Mouse (Mus musculus) kidney, embryonic 15.5 days (tissue): ENCODE measurements around the gene Aff1. TPM values are rescaled to one million over a fixed set of nuclear protein-coding genes. Genes with fewer than 3 reads are reported as not detected.
A peak's percentile ranks its signal among the peaks of the same experiment; 100 is the strongest.

Experiments used
- ATAC-seq: fragments of 200-750 bp; cut with Nextera tagmentation; replicated peaks from 2 replicates; pipeline ENCODE4 v1.8.0; 2017; ENCODE audit warnings: moderate TSS enrichment; ENCODE audit not compliant: low FRiP score
- H3K27ac ChIP-seq: fragments of 300-500 bp; sonication (generic); 2 replicates; pipeline ENCODE4 v1.5.1; 2015; ENCODE audit warnings: mild to moderate bottlenecking, inconsistent platforms
- H3K27me3 ChIP-seq: fragments of 300-500 bp; sonication (generic); 2 replicates; pipeline ENCODE4 v1.6.1; 2015; ENCODE audit warnings: inconsistent platforms
- H3K36me3 ChIP-seq: fragments of 300-500 bp; sonication (generic); 2 replicates; pipeline ENCODE4 v1.6.1; 2015; ENCODE audit warnings: inconsistent platforms
- H3K4me1 ChIP-seq: fragments of 300-500 bp; sonication (generic); 2 replicates; pipeline ENCODE4 v1.6.1; 2015; ENCODE audit warnings: inconsistent platforms
- H3K4me2 ChIP-seq: fragments of 300-500 bp; sonication (generic); 2 replicates; pipeline ENCODE4 v1.6.1; 2015; ENCODE audit warnings: moderate library complexity, mild to moderate bottlenecking, inconsistent platforms
- H3K4me3 ChIP-seq: fragments of 300-500 bp; sonication (generic); replicated peaks from 2 replicates; pipeline ENCODE4 v1.5.1; 2015; ENCODE audit warnings: mild to moderate bottlenecking, inconsistent platforms
- H3K9ac ChIP-seq: fragments of 300-500 bp; sonication (generic); 2 replicates; pipeline ENCODE4 v1.6.1; 2015; ENCODE audit warnings: mild to moderate bottlenecking, inconsistent platforms
- H3K9me3 ChIP-seq: fragments of 300-500 bp; sonication (generic); replicated peaks from 2 replicates; pipeline ENCODE4 v1.6.1; 2016; ENCODE audit warnings: inconsistent platforms
- WGBS: fragments of 180-500 bp; shearing (Covaris S2); methylation state at CpG from one replicate; pipeline ENCODE4 v1.1.7; 2015; ENCODE audit warnings: mixed read lengths; 5-methylcytosine and 5-hydroxymethylcytosine counted together
- polyA plus RNA-seq: library from polyadenylated mRNA; unstranded; fragments of >200 nt; fragmentation: Nextera tagmentation; extraction: Ambion mirVana; gene quantifications from 2 replicates; pipeline ENCODE4 v1.2.1, GENCODE M21; 2015

The Aff1 gene
- polyA plus RNA-seq, 1 experiment from 2014 or later, result 12.3 TPM

DNA sequence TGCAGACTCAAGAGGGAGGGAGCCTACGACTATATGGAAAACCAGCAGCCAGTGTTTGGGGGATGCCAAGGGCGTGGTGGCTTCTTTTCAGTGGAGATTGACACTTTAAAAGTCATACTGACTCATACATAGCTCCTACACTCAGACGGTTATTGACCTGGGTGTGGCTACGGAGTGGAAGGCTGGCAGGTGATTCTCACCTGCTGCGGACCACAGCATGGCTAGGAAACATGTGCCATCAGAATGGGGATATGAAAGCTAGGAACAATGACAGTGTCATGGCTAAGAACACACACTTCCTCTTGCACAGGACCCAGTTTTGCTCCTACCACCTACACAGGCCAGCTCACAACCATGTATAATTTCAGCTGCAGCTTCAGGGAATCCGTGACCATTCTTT is 52.4 kb downstream of the Aff1 start:
- 73% methylated on average over 6 of the region's 6 CpGs for WGBS
- Histone ChIP-seq H3K27me3 (no peaks in the 10 kb centered on the region), H3K4me2 (no peak overlapping the region), H3K27ac (no peak overlapping the region), H3K36me3 (no peaks in the 10 kb centered on the region), H3K9ac (no peak overlapping the region), H3K9me3 (no peaks in the 10 kb centered on the region), H3K4me1 (no peaks in the 10 kb centered on the region), H3K4me3 (no peak overlapping the region)
- ATAC-seq, result no peak

DNA sequence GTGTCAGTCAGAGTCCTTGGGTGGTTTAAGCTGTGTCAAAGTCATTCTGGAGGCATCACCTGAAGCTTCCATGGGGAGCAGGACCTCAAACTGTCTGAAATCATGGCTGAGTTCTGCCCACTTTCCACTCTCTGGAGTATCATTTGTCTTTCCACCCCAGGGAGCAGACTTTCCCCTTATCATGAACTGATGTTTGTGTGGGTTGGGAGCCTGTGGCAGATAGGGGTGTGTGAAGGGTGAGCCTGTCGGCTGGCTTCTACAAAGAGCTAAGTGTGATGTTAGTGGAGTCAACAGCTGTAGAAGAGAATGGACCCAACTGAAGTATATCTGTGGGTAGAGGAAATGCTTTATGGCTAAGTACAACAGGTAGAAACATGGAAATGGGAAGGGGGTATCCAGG is 53.5 kb downstream of the Aff1 start:
- H3K9ac ChIP-seq, result no peak overlapping the region
- no peaks in the 10 kb centered on the region for H3K36me3 ChIP-seq
- ATAC-seq, result no peak
- no peak overlapping the region for H3K4me2 ChIP-seq
- WGBS, result 92% methylated on average over 1 of the region's 1 CpGs
- H3K27ac ChIP-seq, result no peak overlapping the region
- no peaks in the 10 kb centered on the region for H3K27me3 ChIP-seq
- no peaks in the 10 kb centered on the region for H3K9me3 ChIP-seq
- H3K4me3 ChIP-seq, result no peak overlapping the region
- H3K4me1 ChIP-seq, result no peaks in the 10 kb centered on the region

DNA sequence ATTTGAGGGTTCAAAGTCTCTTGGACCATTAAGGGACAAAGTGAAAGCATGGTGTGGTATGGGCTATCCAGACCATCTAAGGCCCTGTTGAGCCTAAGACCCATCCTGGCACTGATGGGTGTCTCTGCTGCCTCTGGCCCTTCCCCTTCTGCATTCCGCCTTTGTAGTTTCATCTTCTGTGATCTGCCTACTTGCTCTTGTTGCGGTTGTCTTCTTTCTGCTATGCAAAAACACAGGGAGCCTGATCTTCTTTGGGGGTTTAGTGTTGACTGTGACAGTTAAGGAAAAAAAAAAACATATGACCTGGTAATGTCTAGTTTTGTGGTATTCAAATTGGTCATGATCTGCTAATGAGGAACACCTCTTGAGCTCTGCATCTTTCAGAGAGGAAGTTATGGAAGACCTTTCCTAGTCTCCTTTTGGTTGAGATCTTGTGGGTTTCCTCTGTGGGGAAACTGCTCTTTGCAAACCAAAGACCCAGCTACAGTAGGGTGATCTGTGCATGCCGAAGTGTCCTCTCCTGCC is 54.4 kb downstream of the Aff1 start:
- Histone ChIP-seq H3K4me3 (no peak overlapping the region), H3K4me2 (no peak overlapping the region), H3K9ac (no peak overlapping the region), H3K4me1 (no peaks in the 10 kb centered on the region), H3K27ac (no peak overlapping the region), H3K9me3 (no peaks in the 10 kb centered on the region), H3K36me3 (no peaks in the 10 kb centered on the region), H3K27me3 (no peaks in the 10 kb centered on the region)
- WGBS, result 93% methylated on average over 3 of the region's 3 CpGs
- ATAC-seq, result no peak

DNA sequence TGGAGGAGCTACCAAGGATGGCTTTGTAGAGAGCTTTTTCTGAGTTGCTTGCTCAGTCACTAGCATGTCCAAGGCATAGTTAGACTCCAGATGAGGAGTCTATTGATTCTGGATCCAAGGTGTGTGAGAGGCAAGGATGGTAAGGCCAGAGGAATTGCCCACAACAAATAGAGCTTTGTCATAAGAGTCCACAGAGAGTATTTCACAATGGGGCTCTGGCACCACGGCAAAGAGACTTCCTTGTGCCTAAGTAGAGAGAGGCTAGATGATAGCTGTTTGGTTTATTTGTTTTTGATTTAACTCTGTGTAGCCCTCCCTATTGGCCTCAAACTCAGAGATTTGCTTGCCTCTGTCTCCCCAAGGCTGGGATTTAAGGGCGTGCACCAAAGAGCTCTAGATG is 54.9 kb downstream of the Aff1 start:
- H3K4me1 ChIP-seq, result no peaks in the 10 kb centered on the region
- H3K4me2 ChIP-seq, result no peak overlapping the region
- H3K9ac ChIP-seq, result no peak overlapping the region
- H3K36me3 ChIP-seq, result no peaks in the 10 kb centered on the region
- H3K27ac ChIP-seq, result no peak overlapping the region
- 86% methylated on average over 2 of the region's 2 CpGs for WGBS
- H3K9me3 ChIP-seq, result no peaks in the 10 kb centered on the region
- no peak overlapping the region for H3K4me3 ChIP-seq
- ATAC-seq, result no peak
- 0 out of 2 replicates have a peak, but pooled peaks cover under 1% of the 10 kb centered on the region for H3K27me3 ChIP-seq

DNA sequence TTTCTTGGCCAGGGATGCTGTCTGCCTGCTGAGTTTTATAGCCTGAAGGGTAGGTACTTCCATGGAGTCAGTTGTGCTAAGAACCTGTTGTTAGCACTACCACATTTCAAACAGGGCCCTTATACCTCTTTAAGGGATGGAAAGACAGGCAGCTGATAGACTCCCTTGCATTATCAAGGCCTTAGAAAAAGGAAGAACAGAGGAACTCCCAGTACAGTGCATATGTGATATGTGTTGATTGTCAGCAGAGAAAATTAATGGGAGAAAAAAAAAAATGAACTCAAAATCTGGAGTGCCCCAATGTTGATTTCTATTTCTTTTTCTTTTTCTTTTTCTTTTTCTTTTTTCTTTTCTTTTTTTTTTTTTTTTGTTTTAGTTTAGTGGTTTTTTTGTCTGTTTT is 56.2 kb downstream of the Aff1 start:
- Histone ChIP-seq H3K27ac (no peak overlapping the region), H3K4me2 (no peak overlapping the region), H3K9me3 (no peaks in the 10 kb centered on the region), H3K27me3 (0 out of 2 replicates have a peak, but pooled peaks cover 3% of the 10 kb centered on the region), H3K4me3 (no peak overlapping the region), H3K4me1 (peaks cover 10% of the 10 kb centered on the region), H3K9ac (no peak overlapping the region), H3K36me3 (no peaks in the 10 kb centered on the region)
- no peak for ATAC-seq

DNA sequence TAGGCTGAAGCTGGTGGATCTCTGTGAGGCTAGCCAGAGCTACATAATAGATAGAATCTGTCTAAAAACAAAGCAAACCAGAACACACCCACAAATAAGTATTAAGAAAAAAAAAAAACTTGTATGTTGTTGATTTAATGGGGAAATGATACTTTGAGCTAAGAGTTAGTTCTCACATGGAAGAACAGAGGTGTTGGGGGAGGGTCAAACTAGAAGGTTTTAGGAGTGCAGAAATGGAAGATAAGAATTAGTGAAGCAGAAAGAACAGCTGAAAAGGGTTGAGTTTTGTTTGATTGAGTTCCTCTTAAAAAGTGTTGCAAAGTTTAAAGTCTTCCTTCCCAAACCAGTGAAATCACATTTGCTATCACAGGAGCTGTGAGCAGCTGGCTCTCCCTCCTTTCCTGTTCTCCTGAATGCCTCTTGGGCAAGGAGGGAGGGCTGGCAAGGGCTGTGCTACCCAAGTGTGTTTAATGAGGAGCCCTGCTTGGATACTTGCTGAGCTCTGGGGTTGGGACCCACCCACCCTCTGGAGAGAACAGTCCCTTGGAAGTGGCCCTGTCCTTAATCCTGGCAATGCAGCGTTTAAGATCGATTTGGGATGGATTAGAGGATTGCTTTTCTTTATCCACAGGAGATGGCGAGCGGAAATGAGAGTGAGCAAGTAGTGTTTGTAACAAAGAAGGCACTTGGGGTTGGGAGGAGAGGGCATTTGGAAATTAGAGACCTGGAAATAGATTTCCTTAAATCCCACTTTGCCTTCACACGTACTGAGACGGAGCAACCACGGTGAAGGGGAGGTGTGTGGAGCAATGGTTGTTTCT is 57.5 kb downstream of the Aff1 start:
- Histone ChIP-seq H3K4me2 (no peak overlapping the region), H3K9ac (no peak overlapping the region), H3K27me3 (0 out of 2 replicates have a peak, but pooled peaks cover 3% of the 10 kb centered on the region), H3K27ac (no peak overlapping the region), H3K4me3 (no peak overlapping the region), H3K4me1 (peaks cover 10% of the 10 kb centered on the region), H3K9me3 (no peaks in the 10 kb centered on the region), H3K36me3 (no peaks in the 10 kb centered on the region)
- 69% methylated on average over 7 of the region's 7 CpGs for WGBS
- no peak for ATAC-seq

DNA sequence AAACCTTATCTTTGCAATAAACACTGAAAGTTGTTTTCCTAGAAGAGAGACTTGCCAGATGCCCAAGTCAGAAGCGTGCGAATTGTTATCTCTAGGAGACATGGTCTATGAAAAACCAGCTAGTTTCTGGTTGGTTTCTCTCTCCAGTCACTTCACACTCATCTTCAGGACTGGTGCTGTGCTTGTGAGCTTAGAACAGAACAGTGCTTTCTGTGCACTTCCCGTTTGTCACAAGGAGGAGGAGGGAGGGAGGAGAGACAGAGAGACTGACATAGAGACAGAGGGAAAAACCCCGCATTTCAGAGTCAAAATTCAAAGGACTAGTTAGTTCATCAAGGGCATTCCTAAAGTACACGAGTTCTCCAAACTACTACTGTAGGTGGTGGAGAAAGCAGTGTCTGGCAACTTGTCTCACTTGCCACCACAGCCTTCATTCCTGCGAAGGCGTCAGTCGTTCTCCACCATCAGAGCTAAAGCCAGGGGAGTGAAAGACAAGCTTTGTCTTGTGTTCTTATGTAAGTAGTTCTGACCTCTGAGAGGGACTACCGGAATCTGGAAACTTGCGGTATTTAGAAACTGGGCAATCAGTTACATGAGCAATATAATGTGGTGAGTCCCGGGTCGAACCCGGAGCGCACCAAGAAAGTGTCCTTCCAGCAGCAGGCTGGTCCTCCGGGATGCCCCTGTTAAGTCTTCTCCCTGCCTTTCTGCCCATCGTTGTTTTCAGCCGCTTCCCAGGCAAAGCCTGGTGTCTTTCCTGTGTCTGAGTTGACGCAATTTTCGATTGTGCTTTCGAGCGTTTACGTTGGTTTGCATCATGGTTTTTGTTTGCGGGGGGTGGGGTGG is 60.7 kb downstream of the Aff1 start:
- WGBS, result 4% methylated on average over 23 of the region's 23 CpGs
- H3K27me3 ChIP-seq, result 0 out of 2 replicates have a peak, but pooled peaks cover 3% of the 10 kb centered on the region
- H3K27ac ChIP-seq, result peak overlapping the region; percentile 97
- ATAC-seq, result 0 out of 2 replicates have a peak, but pooled peaks have one; percentile 3
- peak overlapping the region; percentile 73 for H3K4me3 ChIP-seq
- H3K36me3 ChIP-seq, result no peaks in the 10 kb centered on the region
- H3K9me3 ChIP-seq, result no peaks in the 10 kb centered on the region
- peak overlapping the region; percentile 80 for H3K9ac ChIP-seq
- peak overlapping the region; percentile 86 for H3K4me2 ChIP-seq
- H3K4me1 ChIP-seq, result peaks cover 27% of the 10 kb centered on the region

DNA sequence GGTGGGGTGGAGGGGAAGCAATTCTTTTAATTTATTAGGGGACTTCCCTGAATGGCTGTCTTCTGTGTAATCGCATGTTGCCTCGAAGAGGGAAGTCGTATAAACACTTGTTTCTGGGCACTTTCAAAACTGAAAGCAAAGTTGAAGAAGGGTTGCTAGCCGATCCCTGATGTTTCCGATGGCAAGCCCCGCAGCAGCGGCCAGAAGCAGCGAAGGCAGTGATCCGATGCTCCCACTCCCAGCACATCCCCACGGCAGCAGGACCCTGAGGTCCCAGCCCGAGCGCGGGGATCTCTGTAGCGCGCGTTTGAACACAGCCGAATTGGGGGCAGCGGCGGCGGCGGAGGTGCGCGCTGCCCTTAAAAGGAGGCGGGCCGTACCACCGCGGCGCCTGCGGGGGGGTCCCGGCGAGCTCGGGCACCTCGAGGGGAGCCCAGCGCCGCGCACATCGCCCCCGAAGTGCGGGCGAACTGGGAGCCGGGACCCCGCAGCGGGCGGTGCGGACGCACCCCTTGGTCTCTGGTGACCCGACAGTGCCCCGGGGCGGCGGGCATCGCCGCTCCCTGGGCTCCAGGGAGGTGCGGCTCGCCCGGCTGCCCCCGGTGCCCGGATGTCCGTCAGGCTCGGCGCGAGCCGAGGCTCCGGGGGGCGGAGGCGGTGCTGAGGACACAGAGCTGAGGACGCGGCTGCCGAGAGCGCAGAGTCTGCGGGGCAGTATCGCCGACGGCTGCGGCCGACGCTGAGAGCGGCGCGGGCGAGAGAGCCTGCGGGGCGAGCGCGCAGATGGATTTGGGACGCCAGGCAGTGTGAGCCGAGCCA is 61.5 kb downstream of the Aff1 start:
- under 1% methylated on average over 86 of the region's 86 CpGs for WGBS
- peak overlapping the region; percentile 73 for H3K4me3 ChIP-seq

DNA sequence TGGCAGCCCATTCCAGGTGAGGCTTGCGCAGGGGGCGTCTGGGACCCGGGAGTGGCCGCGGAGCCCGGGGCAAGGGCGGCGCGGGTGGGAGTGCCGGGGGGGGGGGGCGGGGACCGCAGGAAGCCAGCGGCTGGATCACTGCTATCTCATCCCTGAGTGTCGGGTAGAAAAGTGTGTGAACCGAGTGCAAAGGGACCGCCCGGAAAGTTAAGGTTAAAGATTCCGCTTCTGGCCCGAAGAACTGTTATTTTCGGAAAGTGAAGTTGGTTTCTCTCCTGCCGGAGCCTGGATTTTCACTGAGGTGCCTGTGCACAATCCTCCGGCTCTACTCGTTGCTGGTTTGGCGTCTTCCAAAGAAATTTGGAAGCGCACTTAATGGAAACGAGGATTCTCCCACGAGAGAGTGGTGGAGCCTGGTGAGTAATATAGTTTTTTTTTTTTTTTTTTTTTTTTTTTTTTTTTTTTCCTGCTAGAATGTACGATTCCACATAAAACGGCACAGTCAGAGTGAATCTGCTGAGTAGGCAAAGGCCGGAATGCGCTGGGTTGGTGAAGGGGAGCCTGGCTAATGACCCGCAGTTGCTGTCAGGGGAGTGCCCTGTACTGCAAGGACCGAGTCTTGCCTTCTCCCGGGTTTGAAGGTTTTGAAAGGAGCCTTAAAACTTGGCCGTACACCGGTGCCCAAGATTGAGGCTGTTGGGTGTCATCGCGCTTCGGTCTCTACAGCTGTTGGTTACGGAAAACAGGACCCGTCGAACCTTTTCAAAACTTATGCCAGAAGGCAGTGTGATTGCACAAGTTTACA is 62.4 kb downstream of the Aff1 start:
- H3K36me3 ChIP-seq, result no peaks in the 10 kb centered on the region
- H3K9me3 ChIP-seq, result no peaks in the 10 kb centered on the region
- H3K27ac ChIP-seq, result peak overlapping the region; percentile 97
- H3K27me3 ChIP-seq, result 0 out of 2 replicates have a peak, but pooled peaks cover 3% of the 10 kb centered on the region
- WGBS, result 2% methylated on average over 41 of the region's 42 CpGs
- peak overlapping the region; percentile 86 for H3K4me2 ChIP-seq
- peak overlapping the region; percentile 73 for H3K4me3 ChIP-seq
- H3K9ac ChIP-seq, result peak overlapping the region; percentile 80
- peaks cover 40% of the 10 kb centered on the region for H3K4me1 ChIP-seq
- ATAC-seq, result peak; percentile 71

More for the DNA sequence above, 61.5 kb downstream of the Aff1 start:
- Histone ChIP-seq H3K36me3 (no peaks in the 10 kb centered on the region), H3K4me1 (peaks cover 34% of the 10 kb centered on the region), H3K4me2 (peak overlapping the region; percentile 86), H3K9me3 (no peaks in the 10 kb centered on the region), H3K27me3 (0 out of 2 replicates have a peak, but pooled peaks cover 3% of the 10 kb centered on the region), H3K27ac (peak overlapping the region; percentile 97), H3K9ac (peak overlapping the region; percentile 80)
- peak; percentile 97 for ATAC-seq

DNA sequence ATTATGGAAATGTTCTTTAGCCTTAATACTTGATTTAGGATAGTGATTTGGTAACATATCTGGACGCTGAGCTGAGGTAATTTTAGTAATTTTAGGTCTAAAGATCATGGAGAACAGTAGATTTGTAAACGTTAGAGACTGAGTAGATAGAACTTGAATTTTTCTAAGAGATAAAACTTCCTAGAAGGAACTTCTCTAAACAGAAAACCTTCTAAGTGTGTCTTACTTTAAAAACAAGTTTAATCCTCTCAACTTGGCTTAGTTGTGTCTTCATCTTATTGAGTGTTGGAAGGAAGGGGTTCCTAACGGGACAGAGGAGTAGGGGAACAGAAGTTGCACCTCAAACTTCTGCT is 62.9 kb downstream of the Aff1 start:
- ATAC-seq, result no peak
- Histone ChIP-seq H3K27ac (no peak overlapping the region), H3K4me3 (peak overlapping the region; percentile 73), H3K9ac (peak overlapping the region; percentile 80; the same call in 1 of the 2 replicates), H3K4me1 (peaks cover 46% of the 10 kb centered on the region), H3K4me2 (peak overlapping the region; percentile 86), H3K27me3 (0 out of 2 replicates have a peak, but pooled peaks cover 3% of the 10 kb centered on the region), H3K36me3 (no peaks in the 10 kb centered on the region), H3K9me3 (no peaks in the 10 kb centered on the region)
- WGBS, result 46% methylated on average over 3 of the region's 3 CpGs
